Comparison of ENCODE assay signal across 29 mouse cellular contexts in the genomic region with DNA sequence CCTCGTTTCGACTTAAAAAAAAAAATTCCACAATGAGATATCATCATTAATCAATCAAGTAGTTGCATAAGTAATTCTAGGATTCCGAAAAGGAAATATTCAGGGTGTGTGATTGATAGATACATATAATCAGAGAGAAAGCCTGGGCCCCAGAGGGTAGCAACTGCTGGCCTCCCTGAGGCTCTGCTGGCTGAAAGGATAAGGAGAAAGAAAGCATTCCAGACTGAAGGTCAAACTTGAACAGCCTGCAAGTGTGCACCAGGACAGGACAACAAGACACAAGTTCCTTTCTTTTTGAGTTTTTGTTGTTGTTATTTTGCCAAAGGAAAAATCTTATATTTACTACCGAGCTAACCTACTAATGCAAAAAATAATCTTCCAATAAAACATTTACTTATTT. TPM values are rescaled to one million over a fixed set of nuclear protein-coding genes. Genes with fewer than 3 reads are reported as not detected.
DNase-seq lines count a peak whose midpoint lies in the region; ATAC-seq lines count a peak whose summit lies in the region.
"Had no signal": no experiment of that assay in that cellular context is flagged by ENCODE, and none has a peak within 500 bp of the region (broad histone marks: within the 10 kb centered on the region; RNA-seq: fewer than 3 reads in every experiment).

No protein-coding gene starts in this region.

- H3K4me1 ChIP-seq in heart, embryonic 11.5 days (ENCODE audit: control insufficient read depth, insufficient read depth, low read length) = peaks cover 6% of the 10 kb centered on the region; the same call in 1 of the 2 replicates
- H3K4me1 ChIP-seq in heart, embryonic 13.5 days = peaks cover 22% of the 10 kb centered on the region
- H3K4me1 ChIP-seq in limb, embryonic 13.5 days = peaks cover 19% of the 10 kb centered on the region
- H3K4me1 ChIP-seq in limb, embryonic 10.5 days = peaks cover 14% of the 10 kb centered on the region
- H3K4me1 ChIP-seq in intestine, embryonic 16.5 days (ENCODE audit: control insufficient read depth, insufficient read depth, low read length) = peaks cover 8% of the 10 kb centered on the region

- peak overlapping the region; percentile 16; the same call in 1 of the 2 replicates for H3K27ac ChIP-seq in heart, embryonic 11.5 days (ENCODE audit: low read depth, low read length)
- H3K27ac ChIP-seq in heart, embryonic 13.5 days (replicated peaks) = peak overlapping the region; percentile 33; the same call in 1 of the 2 replicates
- no peak overlapping the region for H3K27ac ChIP-seq in limb, embryonic 13.5 days
- H3K27ac ChIP-seq in limb, embryonic 10.5 days = no peak overlapping the region
- no peak overlapping the region for H3K27ac ChIP-seq in intestine, embryonic 16.5 days (ENCODE audit: low read length)
- H3K27ac ChIP-seq: embryonic facial prominence, embryonic 10.5 days; embryonic facial prominence, embryonic 12.5 days; forebrain, embryonic 13.5 days; forebrain, embryonic 15.5 days had no signal

- H3K4me3 ChIP-seq in heart, embryonic 11.5 days (ENCODE audit: low read depth, low read length) = no peak overlapping the region
- no peak overlapping the region for H3K4me3 ChIP-seq in heart, embryonic 13.5 days
- H3K4me3 ChIP-seq in limb, embryonic 13.5 days = no peak overlapping the region
- H3K4me3 ChIP-seq in limb, embryonic 10.5 days = no peak overlapping the region
- H3K4me3 ChIP-seq in intestine, embryonic 16.5 days (ENCODE audit: low read length) = no peak overlapping the region
- H3K4me3 ChIP-seq: forebrain, embryonic 13.5 days; forebrain, embryonic 15.5 days had no signal

- no peaks in the 10 kb centered on the region for H3K9me3 ChIP-seq in heart, embryonic 11.5 days (replicated peaks; ENCODE audit: control insufficient read depth, low read length)
- no peaks in the 10 kb centered on the region for H3K9me3 ChIP-seq in heart, embryonic 13.5 days
- H3K9me3 ChIP-seq in limb, embryonic 13.5 days = no peaks in the 10 kb centered on the region
- H3K9me3 ChIP-seq in limb, embryonic 10.5 days (replicated peaks) = no peaks in the 10 kb centered on the region
- H3K9me3 ChIP-seq in intestine, embryonic 16.5 days (ENCODE audit: control insufficient read depth, low read length) = no peaks in the 10 kb centered on the region
- H3K9me3 ChIP-seq: embryonic facial prominence, embryonic 10.5 days; embryonic facial prominence, embryonic 12.5 days; forebrain, embryonic 13.5 days; forebrain, embryonic 15.5 days; G1E had no signal

- no peak overlapping the region for H3K4me2 ChIP-seq in heart, embryonic 11.5 days
- no peak overlapping the region for H3K4me2 ChIP-seq in heart, embryonic 13.5 days
- 0 out of 2 replicates have a peak overlapping the region, but pooled peaks have one; percentile 61 for H3K4me2 ChIP-seq in limb, embryonic 13.5 days (replicated peaks)
- H3K4me2 ChIP-seq in intestine, embryonic 16.5 days (ENCODE audit: low read depth, low read length) = no peak overlapping the region

- no peak for DNase-seq in heart, postnatal 4 days
- DNase-seq in heart, postnatal 14 days = no peak
- DNase-seq in limb, embryonic 10.5 days (ENCODE audit: low spot score) = no peak
- DNase-seq in spleen, postnatal 4 days (ENCODE audit: low spot score in 2 of 2) = no peak
- DNase-seq: adrenal gland, adult 8-10 months; adrenal gland, postnatal 14 days; adrenal gland, postnatal 36 days; cerebellum, adult 11-12 months; cerebellum, adult 2 months; cerebellum, adult 9-10 months; cerebellum, postnatal 10 days; cerebellum, postnatal 25 days had no signal

- no peaks in the 10 kb centered on the region for H3K36me3 ChIP-seq in heart, embryonic 11.5 days (ENCODE audit: control insufficient read depth, insufficient read depth, low read length)
- H3K36me3 ChIP-seq in heart, embryonic 13.5 days = no peaks in the 10 kb centered on the region
- H3K36me3 ChIP-seq in limb, embryonic 13.5 days = no peaks in the 10 kb centered on the region
- no peaks in the 10 kb centered on the region for H3K36me3 ChIP-seq in limb, embryonic 10.5 days
- H3K36me3 ChIP-seq in intestine, embryonic 16.5 days (ENCODE audit: control insufficient read depth, insufficient read depth, low read length) = no peaks in the 10 kb centered on the region
- H3K36me3 ChIP-seq: embryonic facial prominence, embryonic 10.5 days; embryonic facial prominence, embryonic 12.5 days; forebrain, embryonic 15.5 days; G1E had no signal

- no peak for ATAC-seq in heart, embryonic 11.5 days (replicated peaks; ENCODE audit: insufficient number of reproducible peaks, low FRiP score, low TSS enrichment)
- ATAC-seq in heart, embryonic 13.5 days (ENCODE audit: extremely low read depth, insufficient number of reproducible peaks, low FRiP score, low TSS enrichment) = no peak
- no peak for ATAC-seq in limb, embryonic 13.5 days (ENCODE audit: low FRiP score, low read depth)
- ATAC-seq in intestine, embryonic 16.5 days = peak; percentile 75
- ATAC-seq: activated CD4-positive, CD25-positive, alpha-beta regulatory T cell, adult 4 months; CD4-positive, CD25-positive, alpha-beta regulatory T cell, adult 4 months; forebrain, embryonic 15.5 days had no signal

- H3K9ac ChIP-seq in heart, embryonic 11.5 days (ENCODE audit: low read depth, low read length) = no peak overlapping the region
- no peak overlapping the region for H3K9ac ChIP-seq in heart, embryonic 13.5 days
- no peak overlapping the region for H3K9ac ChIP-seq in limb, embryonic 13.5 days
- H3K9ac ChIP-seq in intestine, embryonic 16.5 days (ENCODE audit: low read depth, low read length) = no peak overlapping the region
- H3K9ac ChIP-seq: embryonic facial prominence, embryonic 12.5 days; forebrain, embryonic 13.5 days; forebrain, embryonic 15.5 days had no signal

- 61% methylated on average over 4 of the region's 4 CpGs for WGBS in heart, embryonic 11.5 days (ENCODE audit: insufficient replicate concordance)
- WGBS in heart, embryonic 13.5 days = 55% methylated on average over 4 of the region's 4 CpGs
- WGBS in limb, embryonic 13.5 days = 71% methylated on average over 4 of the region's 4 CpGs
- 76% methylated on average over 4 of the region's 4 CpGs for WGBS in limb, embryonic 10.5 days
- 60% methylated on average over 4 of the region's 4 CpGs for WGBS in intestine, embryonic 16.5 days

- intact Hi-C loops in heart, postnatal 14 days (cut with DNase I) = no loop called here

- peaks cover 28% of the 10 kb centered on the region for H3K27me3 ChIP-seq in heart, embryonic 11.5 days (ENCODE audit: control insufficient read depth, insufficient read depth, low read length)
- peaks cover 42% of the 10 kb centered on the region for H3K27me3 ChIP-seq in heart, embryonic 13.5 days (replicated peaks)
- peaks cover 37% of the 10 kb centered on the region for H3K27me3 ChIP-seq in limb, embryonic 13.5 days
- peaks cover 50% of the 10 kb centered on the region for H3K27me3 ChIP-seq in limb, embryonic 10.5 days (ENCODE audit: low read depth, poor library complexity, severe bottlenecking)
- 0 out of 2 replicates have a peak, but pooled peaks cover 2% of the 10 kb centered on the region for H3K27me3 ChIP-seq in intestine, embryonic 16.5 days (replicated peaks; ENCODE audit: control insufficient read depth, insufficient read depth, low read length)
- H3K27me3 ChIP-seq: CH12.LX, Patski had no signal

RNA-seq across cellular contexts. Expression of gene Foxi3, which starts 12.0 kb away (rescaled TPM):
- not detected in 2 replicates for polyA plus RNA-seq in heart, embryonic 11.5 days (2014; fragmentation: Nextera tagmentation; extraction: Ambion mirVana)
- total RNA-seq in heart, postnatal 4 days (2021) = not detected
- polyA plus RNA-seq in heart, embryonic 13.5 days (2015; fragmentation: Nextera tagmentation; extraction: Ambion mirVana) = not detected in 2 replicates
- not detected for total RNA-seq in heart, postnatal 14 days (2021)
- 0.15 and 0.20 TPM in 2 replicates for polyA plus RNA-seq in limb, embryonic 13.5 days (2015; fragmentation: Nextera tagmentation; extraction: Ambion mirVana)
- not detected in 2 replicates for polyA plus RNA-seq in limb, embryonic 10.5 days (2016; fragmentation: Nextera tagmentation; extraction: Ambion mirVana)
- not detected in 2 replicates for polyA plus RNA-seq in intestine, embryonic 16.5 days (2015; fragmentation: Nextera tagmentation; extraction: Ambion mirVana)
- total RNA-seq: adrenal gland, adult 18-20 months; adrenal gland, adult 8-10 months; adrenal gland, postnatal 14 days; adrenal gland, postnatal 36 days; CH12.LX; G1E had no signal
- polyA plus RNA-seq: activated CD4-positive, CD25-positive, alpha-beta regulatory T cell, adult 4 months; CD4-positive, CD25-positive, alpha-beta regulatory T cell, adult 4 months; cerebellum, adult 2 months; cortical plate, adult 2 months; forebrain, embryonic 11.5 days; forebrain, embryonic 13.5 days; forebrain, embryonic 15.5 days; G1E; Patski had no signal

RNA-seq across cellular contexts. Expression of gene Tex37, which starts 49.6 kb away (rescaled TPM):
- not detected in 2 replicates for polyA plus RNA-seq in heart, embryonic 11.5 days (2014; fragmentation: Nextera tagmentation; extraction: Ambion mirVana)
- total RNA-seq in heart, postnatal 4 days (2021) = not detected
- polyA plus RNA-seq in heart, embryonic 13.5 days (2015; fragmentation: Nextera tagmentation; extraction: Ambion mirVana) = not detected in 2 replicates
- not detected for total RNA-seq in heart, postnatal 14 days (2021)
- polyA plus RNA-seq in limb, embryonic 13.5 days (2015; fragmentation: Nextera tagmentation; extraction: Ambion mirVana) = not detected in 2 replicates
- not detected in 2 replicates for polyA plus RNA-seq in limb, embryonic 10.5 days (2016; fragmentation: Nextera tagmentation; extraction: Ambion mirVana)
- polyA plus RNA-seq in intestine, embryonic 16.5 days (2015; fragmentation: Nextera tagmentation; extraction: Ambion mirVana) = not detected in 2 replicates
- total RNA-seq: adrenal gland, adult 18-20 months; adrenal gland, adult 8-10 months; adrenal gland, postnatal 14 days; adrenal gland, postnatal 36 days; CH12.LX had no signal
- polyA plus RNA-seq: activated CD4-positive, CD25-positive, alpha-beta regulatory T cell, adult 4 months; CD4-positive, CD25-positive, alpha-beta regulatory T cell, adult 4 months; cerebellum, adult 2 months; cortical plate, adult 2 months; embryonic facial prominence, embryonic 10.5 days; embryonic facial prominence, embryonic 12.5 days; embryonic facial prominence, embryonic 14.5 days; forebrain, embryonic 11.5 days; forebrain, embryonic 13.5 days; forebrain, embryonic 15.5 days; G1E; Patski had no signal

Comparison
In these comparisons a context has a peak if more than half of its experiments do, and no peak if none do; other contexts are left out.
1. H3K27ac ChIP-seq: peak in heart, embryonic 11.5 days (single experiment) and heart, embryonic 13.5 days (single experiment); none in limb, embryonic 13.5 days (single experiment), limb, embryonic 10.5 days (single experiment) and intestine, embryonic 16.5 days (single experiment).